Mouse (Mus musculus): Measurements from ENCODE around the gene Sh2b2. TPM values are rescaled to one million over a fixed set of nuclear protein-coding genes. Genes with fewer than 3 reads are reported as not detected.

The Sh2b2 gene
- total RNA-seq (2023; ENCODE audit: inconsistent age): 14.1 to 17.7 TPM (median 16.3 TPM) in 4 replicates

DNA sequence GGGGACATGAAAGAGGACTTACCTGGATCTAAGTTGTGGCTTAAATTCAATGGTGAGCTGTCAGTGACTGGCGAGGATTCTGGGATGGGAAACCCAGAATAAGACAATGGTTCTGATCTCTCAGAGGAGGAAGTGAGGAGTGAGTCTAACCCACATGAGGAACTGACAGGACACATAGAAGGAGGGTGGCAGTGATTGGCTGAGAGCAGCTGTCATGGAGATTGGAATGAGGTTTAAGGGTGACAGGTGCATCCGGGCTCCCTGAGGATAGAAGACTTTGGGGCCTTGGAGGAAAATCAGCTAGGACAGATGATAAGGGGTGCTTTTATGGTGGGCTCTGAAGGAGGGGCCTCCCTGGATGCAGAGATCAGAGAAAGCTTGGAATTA is at the start of gene Sh2b2:
Sh2b2 (minus strand) TSS at position 105 of the 387 bp plus-strand sequence.

GRCm38 (mm10) chr5:136198474-136199391 is 47.6 kb downstream of the Sh2b2 start, which contains the start of gene Prkrip1:
Gene Prkrip1 (minus strand): TSS chr5:136198963.

GRCm38 (mm10) chr5:136170512-136171362 is 75.6 kb downstream of the Sh2b2 start, which contains the start of gene Orai2:
Gene Orai2 (minus strand): TSS chr5:136170713.

Other genes with a start within 250 kb of the Sh2b2 start
- 0.29 to 0.83 TPM (median 0.63 TPM) in 4 replicates for gene Upk3b, start 208.1 kb downstream of the Sh2b2 start, total RNA-seq (2023; ENCODE audit: inconsistent age)
- gene Upk3bl, start 192.1 kb downstream of the Sh2b2 start, total RNA-seq (2023; ENCODE audit: inconsistent age): not detected in 4 replicates
- 14.2 to 20.5 TPM (median 19.1 TPM) in 4 replicates for gene Rasa4, start 162.6 kb downstream of the Sh2b2 start, total RNA-seq (2023; ENCODE audit: inconsistent age)
- gene Polr2j, start 129.9 kb downstream of the Sh2b2 start, total RNA-seq (2023; ENCODE audit: inconsistent age): 57.3 to 80.7 TPM (median 72.8 TPM) in 4 replicates
- 27.3 to 31.5 TPM (median 29.4 TPM) in 4 replicates for gene Lrwd1, start 110.5 kb downstream of the Sh2b2 start, total RNA-seq (2023; ENCODE audit: inconsistent age)
- 12.0 to 14.7 TPM (median 12.5 TPM) in 4 replicates for gene Alkbh4, start 110.4 kb downstream of the Sh2b2 start, total RNA-seq (2023; ENCODE audit: inconsistent age)
- gene Orai2, start 75.8 kb downstream of the Sh2b2 start, total RNA-seq (2023; ENCODE audit: inconsistent age): 54.0 to 57.6 TPM (median 55.1 TPM) in 4 replicates
- 29.1 to 35.6 TPM (median 31.5 TPM) in 4 replicates for gene Prkrip1, start 47.6 kb downstream of the Sh2b2 start, total RNA-seq (2023; ENCODE audit: inconsistent age)